Mouse (Mus musculus) CH12.LX (cell line): ENCODE results near the gene Sowaha. TPM values are rescaled to one million over a fixed set of nuclear protein-coding genes. Genes with fewer than 3 reads are reported as not detected.
A peak's percentile ranks its signal among the peaks of the same experiment; 100 is the strongest.

Source experiments
- DNase-seq: peaks from one replicate; pipeline ENCODE4 v3.0.0-alpha.2; 2013; ENCODE audit errors: extremely low read depth
- H3K27ac ChIP-seq: 2 replicates; pipeline ENCODE4 v1.5.1; 2012; ENCODE audit warnings: low read depth, mild to moderate bottlenecking, control low read depth, moderate library complexity; ENCODE audit not compliant: insufficient read depth
- H3K27me3 ChIP-seq: replicated peaks from 2 replicates; pipeline ENCODE3; 2012; ENCODE audit warnings: inconsistent platforms
- H3K36me3 ChIP-seq, 2 experiments: replicated peaks in 1 of 2; 2 replicates each; pipeline versions ENCODE3 to v1.6.1; 2012; ENCODE audit warnings: inconsistent platforms in 1 of 2, low read length in 1 of 2, mild to moderate bottlenecking in 1 of 2, mixed read lengths in 1 of 2, moderate library complexity in 1 of 2; ENCODE audit not compliant: control insufficient read depth in 1 of 2, insufficient read depth in 1 of 2
- H3K4me1 ChIP-seq, 2 experiments: 2 replicates each; pipeline ENCODE4 v1.6.1; 2012; ENCODE audit warnings: inconsistent platforms in 1 of 2, moderate library complexity in 1 of 2; ENCODE audit not compliant: insufficient read depth in 2 of 2, control insufficient read depth in 1 of 2
- H3K4me2 ChIP-seq: 2 replicates; pipeline ENCODE4 v1.6.1; 2012; ENCODE audit warnings: low read depth, mild to moderate bottlenecking, control low read depth; ENCODE audit not compliant: poor library complexity, insufficient read depth, severe bottlenecking
- H3K4me3 ChIP-seq, 3 experiments: fragments of 150-350 bp in 1 of 3; sonication (generic) in 1 of 3; replicated peaks in 1 of 3; 2 replicates each; pipeline versions ENCODE3 to v1.5.1; 2011 to 2012; ENCODE audit warnings: low read depth in 2 of 3, low read length in 2 of 3, mild to moderate bottlenecking in 2 of 3, moderate library complexity in 2 of 3, control low read depth in 1 of 3, improper control_type of control experiment in 1 of 3, inconsistent platforms in 1 of 3, mixed read lengths in 1 of 3; ENCODE audit not compliant: poor library complexity in 1 of 3
- H3K79me2 ChIP-seq: replicated peaks from 2 replicates; pipeline ENCODE4 v1.6.1; 2012; ENCODE audit warnings: mild to moderate bottlenecking, moderate library complexity; ENCODE audit not compliant: control insufficient read depth, poor library complexity, insufficient read depth, severe bottlenecking; ENCODE audit errors: extremely low read depth
- H3K9ac ChIP-seq: 2 replicates; pipeline ENCODE4 v1.6.1; 2012; ENCODE audit warnings: low read depth, mild to moderate bottlenecking, control low read depth, moderate library complexity; ENCODE audit not compliant: insufficient read depth
- H3K9me3 ChIP-seq: replicated peaks from 2 replicates; pipeline ENCODE3; 2012; ENCODE audit warnings: low read length, inconsistent platforms, mixed read lengths
- BHLHE40 ChIP-seq: IDR thresholded peaks from 2 replicates; pipeline ENCODE4 v1.6.1; 2011; ENCODE audit warnings: mild to moderate bottlenecking, low read depth, low read length, improper control_type of control experiment
- ELF1 ChIP-seq: IDR thresholded peaks from 2 replicates; pipeline ENCODE4 v1.6.1; 2014; ENCODE audit warnings: low read depth, mild to moderate bottlenecking, inconsistent platforms, low read length, improper control_type of control experiment
- ETS1 ChIP-seq: conservative IDR thresholded peaks from 2 replicates; pipeline ENCODE4 v1.6.1; 2012; ENCODE audit warnings: low read depth, mild to moderate bottlenecking, inconsistent platforms, low read length, improper control_type of control experiment, moderate library complexity
- JUN ChIP-seq: IDR thresholded peaks from 2 replicates; pipeline ENCODE4 v1.6.1; 2011; ENCODE audit warnings: low read depth, mild to moderate bottlenecking, low read length, improper control_type of control experiment, moderate library complexity; ENCODE audit not compliant: insufficient read depth
- KAT2A ChIP-seq: IDR thresholded peaks from 2 replicates; pipeline ENCODE4 v1.6.1; 2012; ENCODE audit warnings: low read length, improper control_type of control experiment, inconsistent platforms; ENCODE audit not compliant: insufficient replicate concordance
- MEF2A ChIP-seq: IDR thresholded peaks from 2 replicates; pipeline ENCODE4 v1.6.1; 2014; ENCODE audit warnings: low read depth, mild to moderate bottlenecking, inconsistent platforms, low read length, improper control_type of control experiment, borderline replicate concordance
- MXI1 ChIP-seq: IDR thresholded peaks from 2 replicates; pipeline ENCODE4 v1.6.1; 2011; ENCODE audit warnings: mild to moderate bottlenecking, low read depth, low read length, improper control_type of control experiment
- NRF1 ChIP-seq: IDR thresholded peaks from 2 replicates; pipeline ENCODE4 v1.6.1; 2014; ENCODE audit warnings: low read depth, mild to moderate bottlenecking, inconsistent platforms, low read length, improper control_type of control experiment, moderate library complexity
- RCOR1 ChIP-seq: conservative IDR thresholded peaks from 2 replicates; pipeline ENCODE4 v1.6.1; 2012; ENCODE audit warnings: low read depth, mild to moderate bottlenecking, inconsistent platforms, low read length, improper control_type of control experiment
- SMC3 ChIP-seq: IDR thresholded peaks from 2 replicates; pipeline ENCODE4 v1.6.1; 2011; ENCODE audit warnings: low read depth, low read length, improper control_type of control experiment
- TBP ChIP-seq: conservative IDR thresholded peaks from 2 replicates; pipeline ENCODE4 v1.6.1; 2011; ENCODE audit warnings: low read depth, low read length, improper control_type of control experiment
- UBTF ChIP-seq: IDR thresholded peaks from 2 replicates; pipeline ENCODE4 v1.6.1; 2012; ENCODE audit warnings: low read depth, mild to moderate bottlenecking, inconsistent platforms, low read length, improper control_type of control experiment, moderate library complexity
- ZC3H11A ChIP-seq: IDR thresholded peaks from 2 replicates; pipeline ENCODE4 v1.6.1; 2012; ENCODE audit warnings: low read depth, mild to moderate bottlenecking, inconsistent platforms, low read length, improper control_type of control experiment
- ZMIZ1 ChIP-seq: IDR thresholded peaks from 2 replicates; pipeline ENCODE4 v1.6.1; 2012; ENCODE audit warnings: low read depth, mild to moderate bottlenecking, inconsistent platforms, low read length, improper control_type of control experiment
- ZNF384 ChIP-seq: IDR thresholded peaks from 2 replicates; pipeline ENCODE4 v1.6.1; 2012; ENCODE audit warnings: low read depth, low read length, improper control_type of control experiment, inconsistent platforms
- dilution Hi-C: fragments of 300-500 bp; cut with MboI; formaldehyde crosslinking; loops from 2 replicates; pipeline ENCODE4 v1.14.3; 2020; ENCODE audit warnings: low sequenced_read_pairs; ENCODE audit not compliant: extremely low pct_unique_long_range_greater_than_20kb, extremely low pct_ligation_motif_present
- in situ Hi-C: fragments of 300-500 bp; cut with MboI; formaldehyde crosslinking; loops from 3 replicates; pipeline ENCODE4 v1.14.3; 2019; ENCODE audit warnings: low sequenced_read_pairs, low pct_ligation_motif_present, low pct_unique_long_range_greater_than_20kb, mixed read lengths
- polyA plus RNA-seq: library from polyadenylated mRNA; unstranded; fragments of >175 nt; gene quantifications from 2 replicates; pipeline ENCODE4 v1.2.1, GENCODE M21; 2012; ENCODE audit warnings: low read depth; ENCODE audit not compliant: insufficient read length
- total RNA-seq, 2 experiments: library from RNA; depleted of rRNA; stranded (reverse); fragments of 300-350 nt in 1 of 2; fragments of >200 nt in 1 of 2; gene quantifications; 2 replicates each; pipeline ENCODE4 v1.2.3; 2012 to 2014

Sowaha gene
- total and polyA plus RNA-seq, 3 experiments = not detected

DNA sequence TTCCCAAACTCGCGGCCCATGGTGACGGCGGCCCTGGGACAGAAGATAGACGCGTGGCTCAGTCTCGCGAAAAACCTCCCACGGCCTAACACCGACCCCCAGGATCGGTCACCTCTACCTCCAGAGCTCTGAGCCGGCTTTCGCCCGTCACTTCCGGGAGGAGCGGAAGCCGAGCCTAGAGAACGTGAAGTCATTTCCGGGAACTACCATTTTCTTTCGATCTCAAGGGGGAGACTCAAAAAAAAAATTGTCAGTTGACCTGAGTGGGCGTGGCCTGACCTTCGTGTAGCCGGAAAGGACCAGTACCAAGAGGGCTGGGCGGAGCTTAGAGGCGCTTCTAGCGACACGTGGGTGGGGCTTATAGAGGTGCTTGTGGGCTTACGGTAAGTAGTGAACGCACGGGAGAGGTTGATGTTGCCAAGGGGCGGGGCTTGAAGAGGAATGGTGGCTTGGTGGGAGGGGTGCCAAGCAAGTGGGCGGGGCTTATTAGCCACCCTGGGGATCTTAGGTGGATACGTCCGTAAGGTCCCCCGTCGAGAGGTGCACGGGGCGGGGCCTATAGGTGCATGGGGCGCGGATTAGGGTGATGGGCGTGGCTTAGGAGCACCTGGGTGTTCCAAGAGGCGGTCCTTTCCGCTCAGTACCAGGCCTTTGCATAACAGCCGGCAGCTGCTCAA, 49.3 kb downstream of the Sowaha start, which contains the start of the genes Uqcrq and Gdf9 (continued):
- TF ChIP-seq RCOR1 (no peak), ZC3H11A (no peak), KAT2A (peak; percentile 73; the same call in 1 of the 2 replicates), ETS1 (peak; percentile 37; the same call in 1 of the 2 replicates), ZNF384 (peak; percentile 98), JUN (peak; percentile 52; the same call in 1 of the 2 replicates), TBP (peak; percentile 84), BHLHE40 (peak; percentile 80), MXI1 (no peak), SMC3 (no peak)

DNA sequence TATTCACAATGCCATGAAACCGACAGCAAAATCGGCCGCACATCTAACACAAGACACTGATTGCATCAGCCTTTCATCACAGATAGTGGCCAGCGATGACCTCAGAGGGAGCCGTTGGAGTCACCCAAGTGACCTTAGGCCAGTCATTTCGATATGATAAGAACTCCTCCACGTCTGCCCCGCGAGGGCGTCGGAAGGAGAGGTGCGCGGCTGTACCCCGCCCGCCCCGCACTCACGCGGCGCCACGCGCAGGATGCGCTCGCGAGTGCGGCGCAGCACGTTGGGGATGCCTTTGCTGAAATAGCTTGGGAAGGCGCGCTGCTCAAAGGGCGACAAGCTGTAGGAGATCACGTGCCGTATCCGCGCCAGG, 49.8 kb downstream of the Sowaha start:
- H3K9ac ChIP-seq = peak overlapping the region; percentile 99
- peak overlapping the region; percentile 85 for H3K4me2 ChIP-seq
- H3K27me3 ChIP-seq = peaks cover 3% of the 10 kb centered on the region
- DNase-seq = peak; percentile 56
- dilution Hi-C loops = no loop called here
- peaks cover 18% of the 10 kb centered on the region for H3K79me2 ChIP-seq
- peak overlapping the region; percentile 92 for H3K27ac ChIP-seq
- peak overlapping the region; percentile 91 to 100 (median 98) for H3K4me3 ChIP-seq
- peaks cover 12 to 35% of the 10 kb centered on the region in 2 experiments for H3K36me3 ChIP-seq
- TF ChIP-seq UBTF (0 out of 2 replicates have a peak, but pooled peaks have one; percentile 5), ELF1 (no peak), NRF1 (no peak), ZMIZ1 (no peak), MEF2A (no peak)
- H3K9me3 ChIP-seq = no peaks in the 10 kb centered on the region
- in situ Hi-C loops = no loop called here
- H3K4me1 ChIP-seq = peaks cover 8 to 21% of the 10 kb centered on the region in 2 experiments

DNA sequence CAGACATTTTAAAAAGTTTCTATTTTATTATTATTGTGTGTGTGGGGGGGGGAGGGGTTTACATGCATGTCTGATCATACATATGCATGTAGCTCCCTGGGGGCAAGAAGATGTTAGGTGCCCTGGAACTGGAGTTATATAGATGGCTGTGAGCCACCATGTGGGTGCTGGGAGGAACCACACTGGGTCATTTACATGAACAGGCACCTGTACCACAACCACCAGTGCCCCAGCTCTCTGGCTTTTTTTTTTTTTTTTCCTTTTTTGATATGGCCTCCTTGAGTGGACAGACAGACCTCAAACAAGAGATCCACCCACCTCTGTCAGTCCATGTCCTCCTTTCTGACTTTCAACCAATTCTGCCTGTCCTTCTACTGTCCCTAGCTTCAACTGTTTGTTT, 50.9 kb downstream of the Sowaha start:
- H3K4me1 ChIP-seq = peaks cover 8 to 21% of the 10 kb centered on the region in 2 experiments
- H3K4me3 ChIP-seq = peak overlapping the region; percentile 91 to 100 (median 98)
- in situ Hi-C loops = no loop called here

More for the DNA sequence above, 50.9 kb downstream of the Sowaha start:
- DNase-seq = peak; percentile 52
- Histone ChIP-seq H3K36me3 (peaks cover 12 to 39% of the 10 kb centered on the region in 2 experiments), H3K27ac (peak overlapping the region; percentile 58), H3K9me3 (no peaks in the 10 kb centered on the region), H3K4me2 (peak overlapping the region; percentile 85), H3K9ac (peak overlapping the region; percentile 99), H3K79me2 (peaks cover 18% of the 10 kb centered on the region), H3K27me3 (peaks cover 3% of the 10 kb centered on the region)
- TF ChIP-seq RCOR1 = no peak
- TF ChIP-seq TBP = no peak
- TF ChIP-seq ZMIZ1 = no peak
- peak; percentile 75 for TF ChIP-seq ZNF384
- dilution Hi-C loops = no loop called here
